Mouse (Mus musculus) R1 (cell line): Measurements from ENCODE around the gene Plcd1.

ENCODE experiments used
- DNase-seq: peaks from one replicate; pipeline ENCODE4 v3.0.0-alpha.2; 2018; ENCODE audit warnings: low read depth, low spot score

Plcd1 gene

GRCm38 (mm10) chr9:119091581-119092310, 1.6 kb downstream of the Plcd1 start:
- DNase-seq: no peak

- no peak for DNase-seq
Measured at GRCm38 (mm10) chr9:119090462-119090861, 2.8 kb downstream of the Plcd1 start.

GRCm38 (mm10) chr9:119089437-119089836, 3.9 kb downstream of the Plcd1 start:
- DNase-seq: no peak

DNA sequence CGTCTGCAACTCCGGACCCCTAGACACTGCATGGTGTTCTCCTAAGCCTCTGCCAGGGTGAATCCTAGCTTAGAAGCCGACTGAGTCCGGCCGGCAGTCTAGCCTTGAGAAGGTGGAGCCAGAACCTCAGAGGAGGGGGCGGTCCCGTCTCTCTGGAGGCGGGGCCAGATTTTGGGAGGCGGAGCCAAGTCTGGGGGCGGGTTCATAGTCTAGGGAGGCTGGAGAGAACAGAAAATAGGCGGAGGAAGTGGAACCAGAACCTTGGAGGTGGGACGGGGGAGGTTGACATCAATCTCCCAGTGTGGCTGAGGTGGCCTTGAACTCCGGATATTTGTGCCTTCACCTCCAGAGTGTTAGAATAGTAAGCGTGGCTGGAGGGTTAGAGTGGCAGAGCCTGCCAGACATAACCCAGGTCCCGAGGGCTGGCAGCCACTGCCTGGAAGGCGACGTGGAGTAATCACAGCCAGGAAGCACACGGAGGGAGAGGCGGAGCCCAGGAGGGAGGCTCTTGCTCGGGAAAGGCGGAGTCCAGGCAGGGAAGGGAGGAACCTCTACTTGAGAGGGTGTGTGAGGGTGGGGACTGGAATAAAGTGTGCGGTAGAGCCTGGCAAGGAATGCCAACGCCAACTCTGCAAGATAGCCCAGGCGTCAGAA, 5.0 kb downstream of the Plcd1 start:
- peak; percentile 97 for DNase-seq

GRCm38 (mm10) chr9:119087309-119087708, 6.0 kb downstream of the Plcd1 start:
- no peak for DNase-seq

GRCm38 (mm10) chr9:119086451-119086850, 6.9 kb downstream of the Plcd1 start:
- no peak for DNase-seq

DNA sequence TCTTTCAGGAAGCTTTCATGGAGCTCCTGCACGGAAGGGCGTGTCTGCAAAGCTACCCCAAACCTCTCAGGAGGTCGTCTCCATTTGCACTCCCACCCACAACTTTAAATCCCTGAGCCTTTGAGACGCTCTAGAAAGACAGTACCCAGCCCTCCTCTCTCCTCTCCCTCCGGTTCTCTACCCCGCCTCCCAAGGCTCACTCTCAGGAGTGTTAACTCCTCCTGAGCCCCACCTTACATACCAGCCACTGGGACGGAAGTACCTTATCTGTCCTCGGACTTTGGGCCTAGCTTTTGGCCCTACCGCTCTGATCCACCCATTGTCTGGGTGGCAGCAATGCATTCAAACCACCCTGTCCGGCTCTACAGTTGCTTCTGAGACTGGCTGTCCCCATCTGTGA, 9.3 kb downstream of the Plcd1 start:
- DNase-seq: peak; percentile 89

GRCm38 (mm10) chr9:119082656-119083430, 10.5 kb downstream of the Plcd1 start:
- peak; percentile 94 for DNase-seq

DNA sequence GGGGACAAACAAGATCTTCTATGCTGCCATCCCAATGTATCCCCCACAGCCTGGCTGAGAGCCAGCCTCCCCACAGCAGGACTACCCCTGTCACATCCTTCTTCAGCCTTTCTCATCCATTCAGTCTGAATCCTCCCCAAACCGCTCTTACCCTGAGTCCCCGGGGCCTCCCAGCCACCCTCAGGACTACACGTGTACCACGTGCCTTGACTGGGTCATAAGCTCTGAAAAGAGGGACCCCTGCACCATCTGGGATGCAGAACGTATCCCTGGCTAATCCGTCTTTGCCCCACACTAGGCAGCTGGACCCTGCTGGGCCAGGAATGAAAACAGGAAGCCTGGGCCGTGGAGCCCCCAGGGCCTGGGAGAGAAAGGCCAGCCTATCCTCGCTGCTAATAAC, 11.3 kb downstream of the Plcd1 start:
- DNase-seq: peak; percentile 77

DNA sequence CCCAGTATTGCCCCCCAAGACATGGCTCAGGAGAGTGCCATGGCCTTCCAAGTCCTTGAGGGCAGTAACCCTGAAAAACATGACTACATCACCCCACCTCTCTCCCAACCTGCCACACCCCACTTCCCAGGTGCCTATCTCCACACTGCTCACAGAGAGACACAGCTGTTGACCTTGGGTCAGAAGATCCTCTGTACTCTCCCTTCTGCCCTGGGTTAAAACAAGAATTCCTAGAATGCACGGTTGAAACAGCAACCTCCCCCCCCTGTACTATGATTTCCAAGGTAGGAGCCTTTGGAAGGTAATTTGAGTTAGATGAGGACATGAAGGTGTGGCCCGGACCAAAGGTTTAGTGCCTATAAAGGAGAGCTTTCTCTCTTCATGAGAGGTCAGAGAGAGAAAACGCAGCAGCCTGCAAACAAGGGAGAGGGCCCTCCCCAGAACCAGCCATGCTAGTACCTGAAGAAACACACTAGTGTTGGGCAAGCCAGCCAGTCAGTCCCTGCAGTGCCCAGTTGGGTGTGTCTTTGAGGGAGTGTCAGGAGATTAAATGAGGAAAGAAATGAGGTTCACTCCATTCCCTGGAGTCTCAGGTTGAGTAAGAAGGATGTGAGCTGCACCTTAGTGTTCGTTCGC, 13.1 kb downstream of the Plcd1 start:
- peak; percentile 90 for DNase-seq

DNA sequence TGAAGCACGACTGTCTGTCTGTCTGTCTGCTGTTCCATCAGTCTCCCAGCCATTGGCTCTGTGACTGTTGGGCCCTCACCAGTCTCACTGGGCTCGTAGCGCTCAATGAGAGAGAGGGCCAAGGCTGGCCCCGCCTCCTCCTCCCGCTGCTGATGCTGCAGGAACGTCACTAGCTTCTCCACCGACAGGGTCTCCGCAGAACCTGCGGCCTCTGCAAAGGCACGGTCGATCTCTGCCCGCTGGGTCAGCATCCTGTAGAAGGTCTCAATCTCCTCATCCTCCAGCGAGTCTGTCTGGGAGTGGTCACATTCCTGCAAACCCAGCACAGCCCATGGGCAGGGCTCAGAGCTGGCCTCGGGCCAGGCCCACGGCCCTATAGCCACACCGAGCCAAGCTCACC, 17.6 kb downstream of the Plcd1 start:
- peak; percentile 72 for DNase-seq

DNA sequence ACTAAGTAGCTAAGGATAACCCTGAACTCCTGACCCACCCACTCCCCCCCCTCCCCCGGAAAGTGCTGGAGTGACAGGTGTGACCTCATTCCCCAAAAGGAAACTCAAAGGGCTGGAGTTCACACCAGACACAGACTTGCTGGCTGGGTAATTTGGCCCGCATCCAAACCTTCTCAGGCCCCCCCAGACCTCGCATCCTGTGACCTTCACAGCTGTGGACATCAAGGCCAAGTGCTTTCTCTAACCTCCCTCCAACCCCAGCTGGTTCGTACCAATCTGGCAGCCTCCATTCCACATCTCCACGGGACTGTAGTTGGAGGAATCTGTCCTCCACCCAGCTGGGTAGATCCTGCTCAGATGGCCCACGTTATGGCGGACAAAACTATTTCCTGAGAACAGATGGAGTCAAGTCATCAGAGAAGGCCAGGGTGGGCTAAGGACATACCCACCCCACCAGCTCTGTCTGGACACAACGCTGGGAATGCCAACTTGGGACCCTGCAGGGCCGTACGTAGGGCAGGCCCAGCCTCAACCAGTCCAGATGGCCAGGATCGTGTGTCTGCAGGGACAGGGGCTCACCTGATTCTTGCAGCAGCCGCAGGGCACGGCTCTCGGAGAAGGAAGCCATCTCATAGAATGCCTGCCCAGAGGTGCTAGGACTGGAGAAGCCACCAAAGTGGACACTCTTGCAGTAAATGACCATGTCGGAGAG, 20.0 kb downstream of the Plcd1 start:
- peak; percentile 64 for DNase-seq

DNA sequence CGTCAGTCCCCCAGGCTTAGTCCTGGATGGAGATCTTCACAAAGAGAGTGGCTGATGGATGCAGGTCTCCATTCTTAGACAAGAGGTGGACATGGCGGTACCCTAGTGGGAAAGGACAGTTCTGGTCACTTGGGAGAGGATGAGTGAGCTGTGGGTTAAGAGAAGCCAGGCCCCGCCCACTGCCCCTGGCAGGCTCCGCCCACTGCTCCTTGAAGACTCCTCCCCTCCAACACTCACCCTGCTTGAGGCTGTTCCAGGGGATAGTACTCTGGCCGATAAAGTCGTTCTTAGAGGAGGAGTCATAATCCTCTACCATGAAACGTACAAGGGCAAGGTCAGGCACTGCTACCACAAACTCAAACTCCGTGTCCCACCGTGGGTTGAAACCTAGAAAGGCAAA, 21.5 kb downstream of the Plcd1 start:
- peak; percentile 71 for DNase-seq

DNA sequence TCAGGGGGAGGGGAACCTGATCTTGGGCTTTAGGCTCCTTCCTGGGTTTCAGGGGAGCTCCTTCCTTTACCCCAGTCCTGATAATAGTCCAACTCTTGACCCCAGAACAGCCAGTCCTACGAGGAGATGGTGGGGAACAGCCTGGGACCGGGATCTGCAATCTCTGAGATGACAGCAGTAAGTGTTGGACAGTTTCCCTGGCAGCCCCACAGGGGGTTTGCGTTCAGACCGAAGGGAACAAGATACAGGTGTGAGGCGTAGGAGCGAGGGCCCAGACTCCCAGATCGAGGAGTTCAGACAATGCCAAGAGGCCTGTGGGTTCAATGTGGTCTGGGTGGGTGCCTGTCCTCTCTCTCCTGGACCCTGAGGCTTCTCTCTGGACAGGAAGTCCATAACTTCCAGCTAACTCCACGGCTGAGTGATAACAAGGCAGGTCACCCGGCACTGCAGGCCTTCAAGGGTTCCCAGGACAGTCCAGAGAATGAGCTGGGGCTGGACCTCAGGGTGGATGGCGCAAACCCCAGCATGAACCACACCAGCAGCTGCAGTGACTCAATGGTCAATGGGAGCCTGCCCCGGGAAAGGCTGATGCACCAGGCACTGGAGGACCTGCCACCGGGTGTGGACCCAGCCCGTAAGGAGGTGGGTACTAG, 23.0 kb downstream of the Plcd1 start:
- DNase-seq: no peak

GRCm38 (mm10) chr9:119068266-119068665, 25.0 kb downstream of the Plcd1 start:
- no peak for DNase-seq

- DNase-seq: peak; percentile 73
Measured at GRCm38 (mm10) chr9:119067601-119068000, 25.7 kb downstream of the Plcd1 start.

GRCm38 (mm10) chr9:119064296-119064695, 29.0 kb downstream of the Plcd1 start:
- peak; percentile 68 for DNase-seq

- DNase-seq: peak; percentile 84
Measured at GRCm38 (mm10) chr9:119063036-119063644, 30.2 kb downstream of the Plcd1 start.

DNA sequence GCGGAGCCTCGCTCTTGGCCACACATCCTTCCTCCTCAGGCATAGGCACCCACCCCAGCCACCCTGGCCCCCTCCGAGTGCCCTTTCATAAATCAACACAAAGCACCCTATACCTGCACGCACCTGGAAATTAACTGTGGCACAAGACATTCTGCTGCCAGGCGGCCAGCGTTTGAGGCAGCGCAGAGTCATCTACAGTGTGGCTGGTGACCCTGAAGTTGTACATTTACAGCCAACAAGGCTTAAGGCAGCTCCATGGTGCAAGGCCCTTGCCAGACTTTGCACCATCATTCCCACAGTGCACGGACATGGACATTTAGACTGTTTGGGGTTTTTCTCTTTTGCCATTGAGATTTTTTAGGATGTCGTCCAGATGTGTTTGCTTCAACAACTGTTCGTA, 32.6 kb downstream of the Plcd1 start:
- DNase-seq: no peak

DNA sequence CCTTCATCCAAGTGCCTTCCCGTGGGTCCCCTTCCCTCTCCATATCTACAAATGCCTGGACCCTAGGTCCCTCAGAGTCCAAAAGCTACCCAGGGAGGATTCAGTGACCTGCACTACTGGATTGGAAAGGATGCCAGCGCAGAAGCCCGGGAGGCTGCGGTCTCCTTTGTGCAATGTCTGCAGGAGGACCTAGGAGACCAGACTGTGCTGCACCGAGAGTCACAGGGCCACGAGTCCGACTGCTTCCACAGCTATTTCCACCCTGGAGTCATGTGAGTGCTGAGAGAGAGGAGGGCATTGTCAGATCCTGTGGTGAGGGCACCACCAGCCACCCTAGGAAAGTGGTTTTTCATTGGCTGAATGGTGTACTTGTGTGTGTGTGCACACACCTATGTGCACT, 35.1 kb downstream of the Plcd1 start:
- no peak for DNase-seq
